Mouse (Mus musculus): ENCODE results near the gene Pgap3.

DNA sequence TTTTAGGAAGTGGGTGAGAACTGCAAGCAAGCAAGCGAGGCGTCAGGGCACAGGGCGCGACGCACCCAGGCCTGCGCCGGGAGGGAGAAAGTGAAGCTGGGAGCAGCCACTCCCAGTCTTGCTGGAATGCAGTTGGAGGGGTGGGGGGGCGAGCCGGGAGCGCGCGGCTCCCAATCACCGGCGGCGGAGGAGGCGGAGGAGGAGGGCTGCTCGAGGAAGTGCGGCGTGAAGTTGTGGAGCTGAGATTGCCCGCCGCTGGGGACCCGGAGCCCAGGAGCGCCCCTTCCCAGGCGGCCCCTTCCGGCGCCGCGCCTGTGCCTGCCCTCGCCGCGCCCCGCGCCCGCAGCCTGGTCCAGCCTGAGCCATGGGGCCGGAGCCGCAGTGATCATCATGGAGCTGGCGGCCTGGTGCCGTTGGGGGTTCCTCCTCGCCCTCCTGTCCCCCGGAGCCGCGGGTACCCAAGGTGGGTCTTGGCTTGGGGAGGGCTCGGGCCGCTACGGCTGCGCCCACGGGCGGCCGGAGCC lies 12.0 kb upstream of the Pgap3 start, which contains the start of gene Erbb2:
- TF ChIP-seq POLR2A (IDR thresholded peaks at IDR 0.05; ENCODE audit: borderline replicate concordance, insufficient read depth, low read length) (no peak), CTCF (IDR thresholded peaks at IDR 0.05; ENCODE audit: borderline replicate concordance, insufficient read depth, low read depth, low read length) (no peak)
